Mouse (Mus musculus): Measurements from ENCODE around the gene Muc4.

- no peak for TF ChIP-seq POLR2A (IDR thresholded peaks at IDR 0.05; ENCODE audit: control insufficient read depth, extremely low read depth, insufficient read depth, low read length, poor library complexity)
- no peak for TF ChIP-seq CTCF (IDR thresholded peaks at IDR 0.05; ENCODE audit: borderline replicate concordance, control insufficient read depth, extremely low read depth, insufficient read depth, low read length, poor library complexity)
Observed at GRCm38 (mm10) chr16:32818036-32818435, 82.3 kb downstream of the Muc4 start.

Data from thymus, adult 2 months (tissue).